Mouse (Mus musculus) heart, embryonic 11.5 days (tissue): ENCODE data around the gene Dph2. TPM values are rescaled to one million over a fixed set of nuclear protein-coding genes. Genes with fewer than 3 reads are reported as not detected.
A peak's percentile ranks its signal among the peaks of the same experiment; 100 is the strongest.

ENCODE experiments used
- ATAC-seq: fragments of 200-750 bp; cut with Nextera tagmentation; replicated peaks from 2 replicates; pipeline ENCODE4 v1.8.0; 2017; ENCODE audit warnings: moderate library complexity; ENCODE audit not compliant: insufficient number of reproducible peaks, low FRiP score, low TSS enrichment
- H3K27ac ChIP-seq: fragments of 300-500 bp; sonication (generic); 2 replicates; pipeline ENCODE4 v1.5.1; 2014; ENCODE audit warnings: mild to moderate bottlenecking, low read depth, low read length
- H3K27me3 ChIP-seq: fragments of 300-500 bp; sonication (generic); 2 replicates; pipeline ENCODE4 v1.6.1; 2014; ENCODE audit warnings: mild to moderate bottlenecking, low read length, mixed read lengths; ENCODE audit not compliant: control insufficient read depth, insufficient read depth
- H3K36me3 ChIP-seq: fragments of 300-500 bp; sonication (generic); 2 replicates; pipeline ENCODE4 v1.6.1; 2014; ENCODE audit warnings: mild to moderate bottlenecking, low read length, moderate library complexity, mixed read lengths; ENCODE audit not compliant: control insufficient read depth, insufficient read depth
- H3K4me1 ChIP-seq: fragments of 300-500 bp; sonication (generic); 2 replicates; pipeline ENCODE4 v1.6.1; 2014; ENCODE audit warnings: low read length; ENCODE audit not compliant: control insufficient read depth, insufficient read depth
- H3K4me2 ChIP-seq: fragments of 300-500 bp; sonication (generic); 2 replicates; pipeline ENCODE4 v1.6.1; 2014; ENCODE audit warnings: mild to moderate bottlenecking, moderate library complexity
- H3K4me3 ChIP-seq: fragments of 300-500 bp; sonication (generic); 2 replicates; pipeline ENCODE4 v1.5.1; 2014; ENCODE audit warnings: low read depth, low read length
- H3K9ac ChIP-seq: fragments of 300-500 bp; sonication (generic); 2 replicates; pipeline ENCODE4 v1.6.1; 2014; ENCODE audit warnings: mild to moderate bottlenecking, low read depth, low read length, moderate library complexity
- H3K9me3 ChIP-seq: fragments of 300-500 bp; sonication (generic); replicated peaks from 2 replicates; pipeline ENCODE4 v1.6.1; 2016; ENCODE audit warnings: low read length; ENCODE audit not compliant: control insufficient read depth
- WGBS: fragments of 180-500 bp; shearing (Covaris S2); extraction: QIAGEN DNeasy Blood & Tissue Kit; methylation state at CpG from one replicate; pipeline ENCODE4 v1.1.7; 2014; ENCODE audit not compliant: insufficient replicate concordance; 5-methylcytosine and 5-hydroxymethylcytosine counted together
- polyA plus RNA-seq: library from polyadenylated mRNA; unstranded; fragments of >200 nt; fragmentation: Nextera tagmentation; extraction: Ambion mirVana; gene quantifications from 2 replicates; pipeline ENCODE4 v1.2.1, GENCODE M21; 2014

The Dph2 gene
- polyA plus RNA-seq, 1 experiment from 2014 or later = 12.7 TPM

DNA sequence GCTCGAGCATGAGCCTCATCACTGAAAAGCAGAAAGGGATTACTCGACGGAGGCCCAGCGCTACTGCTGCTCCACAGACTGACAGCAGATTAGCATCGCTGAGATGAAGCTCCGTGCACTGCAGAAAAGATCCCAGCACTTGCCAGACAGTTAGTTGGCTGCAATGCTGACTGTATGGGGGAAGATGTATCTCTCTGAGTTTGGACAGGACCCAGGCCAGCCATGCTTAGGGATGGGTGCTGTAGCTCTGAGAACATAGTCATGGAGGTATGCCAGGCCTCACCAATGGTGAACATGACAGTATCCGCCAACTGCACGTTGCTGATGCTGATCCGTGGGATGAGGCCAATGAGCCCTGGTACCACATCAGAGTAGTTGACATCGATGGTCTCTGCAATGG lies 12.3 kb upstream of the Dph2 start:
- Histone ChIP-seq H3K27me3 (no peaks in the 10 kb centered on the region), H3K9me3 (no peaks in the 10 kb centered on the region), H3K4me3 (no peak overlapping the region), H3K4me1 (peaks cover 4% of the 10 kb centered on the region; the same call in 1 of the 2 replicates), H3K27ac (no peak overlapping the region), H3K9ac (no peak overlapping the region), H3K36me3 (peaks cover 49% of the 10 kb centered on the region), H3K4me2 (no peak overlapping the region)
- 92% methylated on average over 10 of the region's 10 CpGs for WGBS
- ATAC-seq = no peak

DNA sequence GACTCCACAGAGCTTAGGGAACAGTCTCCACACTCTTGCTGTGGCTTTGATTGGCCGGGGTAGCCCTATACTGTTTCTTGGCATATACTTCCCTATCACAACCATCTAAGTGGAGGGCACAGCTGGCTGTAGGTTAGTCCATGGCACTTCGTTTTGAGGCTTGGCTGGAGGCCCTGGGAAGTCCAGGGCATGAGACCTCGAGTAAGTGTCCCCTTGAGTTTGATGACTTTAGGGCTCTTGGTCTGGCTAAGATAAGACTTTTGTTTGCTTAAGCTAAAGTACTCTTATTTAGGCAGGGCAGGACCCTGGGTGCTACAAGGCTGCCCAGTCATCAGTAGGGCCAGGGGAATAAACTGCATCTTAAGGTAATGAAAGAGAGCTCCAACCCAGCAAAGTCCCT lies 6.3 kb upstream of the Dph2 start:
- Histone ChIP-seq H3K9me3 (no peaks in the 10 kb centered on the region), H3K9ac (no peak overlapping the region), H3K36me3 (peaks cover 39% of the 10 kb centered on the region), H3K27ac (no peak overlapping the region), H3K27me3 (no peaks in the 10 kb centered on the region), H3K4me3 (no peak overlapping the region), H3K4me1 (no peaks in the 10 kb centered on the region), H3K4me2 (no peak overlapping the region)
- no peak for ATAC-seq
- 73% methylated on average over 3 of the region's 3 CpGs for WGBS

DNA sequence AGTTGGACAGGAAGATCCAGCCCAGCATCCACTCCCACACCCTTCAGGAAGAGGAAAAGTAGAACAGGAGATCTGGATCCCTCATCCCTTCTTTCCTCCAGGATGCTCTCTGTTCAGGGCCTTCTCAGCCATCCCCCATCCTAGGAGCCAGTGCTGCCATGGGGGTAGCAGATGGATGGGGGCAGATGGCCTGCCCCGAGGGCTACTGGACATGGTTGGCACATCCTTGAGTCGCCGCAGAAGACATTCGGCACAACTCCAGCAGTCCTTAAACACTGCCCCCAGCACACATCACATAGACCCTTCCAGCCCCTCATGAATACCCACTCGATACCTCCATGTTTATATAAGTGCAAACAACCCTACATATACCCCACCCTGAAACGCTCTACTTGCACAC lies 4.2 kb upstream of the Dph2 start:
- Histone ChIP-seq H3K4me3 (no peak overlapping the region), H3K4me1 (peaks cover 4% of the 10 kb centered on the region), H3K9ac (no peak overlapping the region), H3K27ac (no peak overlapping the region), H3K4me2 (no peak overlapping the region), H3K9me3 (no peaks in the 10 kb centered on the region), H3K36me3 (peaks cover 28% of the 10 kb centered on the region), H3K27me3 (no peaks in the 10 kb centered on the region)
- ATAC-seq = no peak
- 92% methylated on average over 6 of the region's 6 CpGs for WGBS

DNA sequence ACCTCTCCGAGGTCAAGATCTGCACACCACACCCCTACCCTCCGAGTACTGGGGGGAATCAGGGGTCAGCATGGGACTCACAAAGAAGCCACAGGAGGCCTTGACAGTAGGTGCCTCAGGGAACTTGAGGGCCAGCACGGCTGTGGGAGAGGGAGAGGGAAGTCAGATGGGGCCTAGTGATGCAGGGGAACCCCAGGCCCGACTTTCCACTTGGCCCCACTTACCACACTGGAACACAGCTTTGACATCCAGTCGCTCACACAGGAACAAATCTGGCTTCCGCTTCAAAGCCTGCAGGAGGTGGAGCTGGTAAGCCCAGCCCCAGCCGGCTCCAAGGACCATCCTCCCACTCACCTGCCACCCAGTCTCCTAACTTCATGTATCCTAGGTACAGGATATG lies 3.5 kb upstream of the Dph2 start:
- Histone ChIP-seq H3K4me3 (no peak overlapping the region), H3K9ac (no peak overlapping the region), H3K9me3 (no peaks in the 10 kb centered on the region), H3K4me1 (peaks cover 4% of the 10 kb centered on the region), H3K36me3 (peaks cover 22% of the 10 kb centered on the region), H3K27me3 (no peaks in the 10 kb centered on the region), H3K4me2 (no peak overlapping the region), H3K27ac (no peak overlapping the region)
- ATAC-seq = no peak
- WGBS = 78% methylated on average over 7 of the region's 7 CpGs

DNA sequence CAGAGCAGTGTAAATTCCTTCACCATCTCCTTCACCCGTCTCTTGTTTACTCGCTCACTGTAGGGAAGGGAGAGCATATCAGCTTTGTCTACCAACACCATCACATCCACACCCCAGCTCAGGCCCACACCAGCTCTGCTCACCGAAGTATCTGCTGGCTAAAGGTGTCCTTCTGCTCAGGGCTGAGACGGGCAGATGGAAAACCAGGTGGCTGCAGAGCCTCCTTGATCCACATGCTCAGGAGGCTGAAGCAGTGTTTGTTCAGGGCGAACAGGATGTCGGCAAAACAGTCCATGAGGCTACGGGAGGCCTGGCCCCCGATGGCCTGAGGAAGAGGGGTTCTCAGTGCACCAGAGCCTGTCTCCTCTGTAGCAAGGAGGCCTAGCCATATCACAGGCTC lies 2.8 kb upstream of the Dph2 start:
- H3K4me3 ChIP-seq = no peak overlapping the region
- H3K27me3 ChIP-seq = no peaks in the 10 kb centered on the region
- 85% methylated on average over 8 of the region's 8 CpGs for WGBS
- no peaks in the 10 kb centered on the region for H3K9me3 ChIP-seq
- H3K36me3 ChIP-seq = peaks cover 16% of the 10 kb centered on the region
- no peak overlapping the region for H3K4me2 ChIP-seq
- H3K4me1 ChIP-seq = peaks cover 4% of the 10 kb centered on the region
- H3K9ac ChIP-seq = no peak overlapping the region
- ATAC-seq = no peak
- no peak overlapping the region for H3K27ac ChIP-seq

DNA sequence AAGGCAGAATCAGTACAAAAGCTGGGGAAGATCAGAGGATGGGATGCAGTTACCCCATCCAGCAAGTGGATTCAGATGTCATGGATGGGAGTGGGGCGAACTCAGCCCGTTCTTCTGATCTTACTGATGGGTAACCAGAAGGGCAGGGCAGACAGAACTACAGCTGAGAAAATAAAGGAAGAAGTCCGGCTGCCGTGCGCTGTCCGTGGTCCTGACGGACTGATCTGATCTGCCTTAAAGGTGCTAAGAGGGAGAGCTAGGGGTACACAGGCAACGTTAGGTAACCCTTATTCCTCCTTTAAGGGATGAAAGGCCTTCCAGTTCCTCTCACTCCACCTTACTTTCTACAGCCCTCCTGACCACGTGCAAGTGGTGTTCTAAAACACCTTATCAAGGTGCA lies 1.5 kb upstream of the Dph2 start:
- Histone ChIP-seq H3K27me3 (no peaks in the 10 kb centered on the region), H3K4me3 (no peak overlapping the region), H3K9ac (no peak overlapping the region), H3K36me3 (peaks cover 8% of the 10 kb centered on the region), H3K4me2 (no peak overlapping the region), H3K27ac (no peak overlapping the region), H3K9me3 (no peaks in the 10 kb centered on the region), H3K4me1 (peaks cover 4% of the 10 kb centered on the region)
- 11% methylated on average over 9 of the region's 9 CpGs for whole genome bisulfite sequencing
- no peak for ATAC-seq

DNA sequence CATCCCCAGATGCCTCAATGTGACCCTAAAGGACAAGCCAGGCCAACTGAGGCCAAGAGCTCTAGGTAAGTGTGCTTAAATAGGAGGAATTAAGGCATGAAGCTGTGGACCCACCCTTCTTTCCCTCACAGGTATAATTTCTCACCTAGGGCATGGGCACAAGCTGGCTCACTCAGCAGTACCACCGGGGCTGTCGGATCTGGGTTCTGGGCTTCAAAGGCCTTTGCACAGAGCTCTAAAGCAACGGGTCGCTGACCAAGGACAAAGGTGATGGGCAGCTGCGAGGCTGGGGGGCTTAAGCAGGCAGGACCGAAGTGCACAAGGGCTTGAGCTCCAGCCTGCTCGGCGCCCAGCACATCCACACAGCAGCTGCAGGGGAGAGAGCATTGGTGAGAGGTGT lies 1.1 kb downstream of the Dph2 start:
- peak overlapping the region; percentile 71 for H3K4me2 ChIP-seq
- H3K27me3 ChIP-seq = no peaks in the 10 kb centered on the region
- H3K27ac ChIP-seq = no peak overlapping the region
- H3K9me3 ChIP-seq = no peaks in the 10 kb centered on the region
- H3K9ac ChIP-seq = no peak overlapping the region
- ATAC-seq = no peak
- peaks cover 5% of the 10 kb centered on the region for H3K36me3 ChIP-seq
- 87% methylated on average over 8 of the region's 8 CpGs for WGBS
- H3K4me3 ChIP-seq = no peak overlapping the region
- peaks cover 9% of the 10 kb centered on the region for H3K4me1 ChIP-seq

DNA sequence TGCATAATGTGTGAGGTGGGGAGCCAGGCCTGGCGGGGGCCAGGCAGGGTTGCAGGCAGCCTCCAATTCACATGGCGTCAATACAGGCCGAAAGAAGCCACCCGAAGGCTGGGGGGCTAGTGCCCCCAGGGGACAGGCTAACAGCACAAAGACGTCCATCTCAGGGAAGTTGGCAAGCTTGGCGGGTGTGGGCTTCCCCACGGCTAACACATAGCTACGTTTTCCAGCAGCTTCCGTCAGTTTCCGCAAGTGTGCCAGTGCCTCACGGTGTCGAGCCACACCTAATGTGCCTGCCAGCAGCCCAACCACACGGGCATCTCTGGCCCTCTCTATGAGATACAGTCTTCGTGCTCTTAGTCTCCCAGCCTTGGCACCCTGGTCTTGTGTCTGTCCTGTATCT lies 1.8 kb downstream of the Dph2 start:
- Histone ChIP-seq H3K9ac (no peak overlapping the region), H3K36me3 (peaks cover 9% of the 10 kb centered on the region), H3K9me3 (no peaks in the 10 kb centered on the region), H3K27me3 (no peaks in the 10 kb centered on the region), H3K4me2 (no peak overlapping the region), H3K4me3 (no peak overlapping the region), H3K4me1 (peaks cover 9% of the 10 kb centered on the region), H3K27ac (no peak overlapping the region)
- ATAC-seq = no peak
- 87% methylated on average over 14 of the region's 14 CpGs for WGBS

DNA sequence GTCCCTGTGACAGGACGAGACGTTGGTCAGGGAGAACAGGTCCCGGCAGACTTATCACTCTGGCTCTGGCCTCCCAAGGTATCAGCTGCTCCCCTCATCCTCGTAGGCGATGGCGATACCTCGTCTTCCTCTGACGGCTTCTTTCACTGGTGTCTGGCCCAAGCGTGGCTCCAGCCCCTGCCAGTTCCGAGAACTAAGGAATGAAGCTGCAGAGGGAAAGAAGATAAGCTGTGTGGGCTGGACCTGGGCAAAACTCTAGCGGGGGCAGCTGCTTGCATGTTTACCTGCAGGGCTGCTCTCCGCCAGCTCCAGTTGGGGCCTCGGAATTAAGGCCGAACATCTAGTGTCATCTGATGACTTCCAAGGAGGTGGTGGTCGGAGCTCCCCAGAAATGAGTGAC lies 2.4 kb downstream of the Dph2 start:
- Histone ChIP-seq H3K27ac (no peak overlapping the region), H3K27me3 (no peaks in the 10 kb centered on the region), H3K4me3 (no peak overlapping the region), H3K4me1 (peaks cover 9% of the 10 kb centered on the region), H3K9me3 (no peaks in the 10 kb centered on the region), H3K36me3 (peaks cover 13% of the 10 kb centered on the region), H3K9ac (no peak overlapping the region), H3K4me2 (no peak overlapping the region)
- ATAC-seq = no peak
- WGBS = 85% methylated on average over 15 of the region's 15 CpGs
